Mouse (Mus musculus): ENCODE data around the gene St3gal2. TPM values are rescaled to one million over a fixed set of nuclear protein-coding genes. Genes with fewer than 3 reads are reported as not detected.

Gene St3gal2
- total RNA-seq (2021), result 10 to 100 TPM; 44.0 to 44.9 TPM
- long read RNA-seq, experiment 1, full-length matches to known transcripts, result 29 of 48 reads
- long read RNA-seq, experiment 1, partial matches to known transcripts, result 17 of 48 reads
- long read RNA-seq, experiment 1, other reads (novel, unspliced or antisense), result 2 of 48 reads
- long read RNA-seq, experiment 2, full-length matches to known transcripts, result 61 of 81 reads
- long read RNA-seq, experiment 2, partial matches to known transcripts, result 15 of 81 reads
- long read RNA-seq, experiment 2, other reads (novel, unspliced or antisense), result 5 of 81 reads

GRCm38 (mm10) chr8:110919341-110920031 is at the start of gene St3gal2:
Gene St3gal2, plus strand, starts transcription at chr8:110919922.
- peak; percentile 62 to 85 for DNase-seq (ENCODE audit: low spot score in 2 of 2)

- DNase-seq (ENCODE audit: low spot score in 2 of 2), result no peak
Measured at GRCm38 (mm10) chr8:110870501-110870900, 49.2 kb upstream of the St3gal2 start.

GRCm38 (mm10) chr8:110877862-110878261 is 41.9 kb upstream of the St3gal2 start:
- no peak for DNase-seq (ENCODE audit: low spot score in 2 of 2)

- no peak for DNase-seq (ENCODE audit: low spot score in 2 of 2)
Measured at GRCm38 (mm10) chr8:110881741-110882310, 37.9 kb upstream of the St3gal2 start.

- no peak for DNase-seq (ENCODE audit: low spot score in 2 of 2)
Measured at GRCm38 (mm10) chr8:110883824-110884223, 35.9 kb upstream of the St3gal2 start.

GRCm38 (mm10) chr8:110886634-110887033 is 33.1 kb upstream of the St3gal2 start:
- DNase-seq (ENCODE audit: low spot score in 2 of 2), result no peak

GRCm38 (mm10) chr8:110887551-110887950 is 32.2 kb upstream of the St3gal2 start:
- no peak for DNase-seq (ENCODE audit: low spot score in 2 of 2)

- no peak for DNase-seq (ENCODE audit: low spot score in 2 of 2)
Measured at GRCm38 (mm10) chr8:110888441-110888840, 31.3 kb upstream of the St3gal2 start.

- peak in 1 of 2 experiments; percentile 53 for DNase-seq (ENCODE audit: low spot score in 2 of 2)
Measured at GRCm38 (mm10) chr8:110888860-110889259, 30.9 kb upstream of the St3gal2 start.

GRCm38 (mm10) chr8:110889904-110890470 is 29.7 kb upstream of the St3gal2 start:
- DNase-seq (ENCODE audit: low spot score in 2 of 2), result no peak

- DNase-seq (ENCODE audit: low spot score in 2 of 2), result no peak
Measured at GRCm38 (mm10) chr8:110892040-110892439, 27.7 kb upstream of the St3gal2 start.

GRCm38 (mm10) chr8:110892913-110893312 is 26.8 kb upstream of the St3gal2 start:
- no peak for DNase-seq (ENCODE audit: low spot score in 2 of 2)

GRCm38 (mm10) chr8:110894851-110895250 is 24.9 kb upstream of the St3gal2 start:
- no peak for DNase-seq (ENCODE audit: low spot score in 2 of 2)

- DNase-seq (ENCODE audit: low spot score in 2 of 2), result no peak
Measured at GRCm38 (mm10) chr8:110895254-110895653, 24.5 kb upstream of the St3gal2 start.

- no peak for DNase-seq (ENCODE audit: low spot score in 2 of 2)
Measured at GRCm38 (mm10) chr8:110895812-110896211, 23.9 kb upstream of the St3gal2 start.

GRCm38 (mm10) chr8:110897495-110897894 is 22.2 kb upstream of the St3gal2 start:
- no peak for DNase-seq (ENCODE audit: low spot score in 2 of 2)

GRCm38 (mm10) chr8:110901056-110901455 is 18.7 kb upstream of the St3gal2 start:
- DNase-seq (ENCODE audit: low spot score in 2 of 2), result no peak

GRCm38 (mm10) chr8:110901839-110902578 is 17.7 kb upstream of the St3gal2 start, which contains the start of gene Fuk:
Gene Fuk, minus strand, starts transcription at chr8:110902488.
- DNase-seq (ENCODE audit: low spot score in 2 of 2), result peak; percentile 57 to 81

GRCm38 (mm10) chr8:110902579-110902965 is 17.1 kb upstream of the St3gal2 start:
- DNase-seq (ENCODE audit: low spot score in 2 of 2), result no peak

GRCm38 (mm10) chr8:110905404-110905803 is 14.3 kb upstream of the St3gal2 start:
- DNase-seq (ENCODE audit: low spot score in 2 of 2), result no peak

- no peak for DNase-seq (ENCODE audit: low spot score in 2 of 2)
Measured at GRCm38 (mm10) chr8:110906682-110907081, 13.0 kb upstream of the St3gal2 start.
